Mouse (Mus musculus) liver, embryonic 14 days (tissue): Measurements from ENCODE around the gene Olfr545. TPM values are rescaled to one million over a fixed set of nuclear protein-coding genes. Genes with fewer than 3 reads are reported as not detected.

Experiments
- polyA plus RNA-seq: library from polyadenylated mRNA; depleted of rRNA; stranded (reverse); fragments of >200 nt; gene quantifications from 2 replicates; pipeline ENCODE4 v1.2.3, GENCODE M21; 2012; rRNA removed

Gene Olfr545
- polyA plus RNA-seq = not detected in 2 replicates

GRCm38 (mm10) chr7:102499473-102499872, at the start of gene Olfr545:
Gene Olfr545, minus strand, starts transcription at chr7:102499573.

GRCm38 (mm10) chr7:102540596-102540995, 41.2 kb upstream of the Olfr545 start, which contains the start of gene Olfr548-ps1:
Gene Olfr548-ps1, plus strand, starts transcription at chr7:102540896.

GRCm38 (mm10) chr7:102534449-102534848, 35.1 kb upstream of the Olfr545 start, which contains the start of gene Olfr547:
Gene Olfr547, plus strand, starts transcription at chr7:102534749.

GRCm38 (mm10) chr7:102488161-102488560, 11.2 kb downstream of the Olfr545 start, which contains the start of gene Olfr544:
Gene Olfr544, minus strand, starts transcription at chr7:102488313.

GRCm38 (mm10) chr7:102481579-102481978, 17.8 kb downstream of the Olfr545 start, which contains the start of gene Olfr543:
Gene Olfr543, minus strand, starts transcription at chr7:102481679.

GRCm38 (mm10) chr7:102441657-102442391, 57.5 kb downstream of the Olfr545 start, which contains the start of gene Rrm1:
Gene Rrm1, plus strand, starts transcription at chr7:102441695.

Other genes with a start within 250 kb of the Olfr545 start
- 22.4 and 34.0 TPM in 2 replicates for gene Rhog, start 243.5 kb downstream of the Olfr545 start, polyA plus RNA-seq
- 7.8 and 7.9 TPM in 2 replicates for gene Stim1, start 231.8 kb downstream of the Olfr545 start, polyA plus RNA-seq
- gene Rrm1, start 57.9 kb downstream of the Olfr545 start, polyA plus RNA-seq = 127 and 130 TPM in 2 replicates
- not detected in 2 replicates for gene Olfr543, start 17.9 kb downstream of the Olfr545 start, polyA plus RNA-seq
- gene Olfr544, start 11.3 kb downstream of the Olfr545 start, polyA plus RNA-seq = not detected in 2 replicates
- gene Olfr547, start 35.2 kb upstream of the Olfr545 start, polyA plus RNA-seq = not detected in 2 replicates
- not detected in 2 replicates for gene Olfr548-ps1, start 41.3 kb upstream of the Olfr545 start, polyA plus RNA-seq
- gene Olfr549, start 50.3 kb upstream of the Olfr545 start, polyA plus RNA-seq = not detected in 2 replicates
- gene Trim21, start 65.9 kb upstream of the Olfr545 start, polyA plus RNA-seq = 3.5 and 4.1 TPM in 2 replicates
- gene Olfr550, start 71.9 kb upstream of the Olfr545 start, polyA plus RNA-seq = not detected in 2 replicates
- gene Olfr551, start 92.3 kb upstream of the Olfr545 start, polyA plus RNA-seq = not detected in 2 replicates
- not detected in 2 replicates for gene Olfr552, start 98.2 kb upstream of the Olfr545 start, polyA plus RNA-seq
- gene Olfr553, start 118.6 kb upstream of the Olfr545 start, polyA plus RNA-seq = not detected in 2 replicates
- gene Olfr554, start 138.9 kb upstream of the Olfr545 start, polyA plus RNA-seq = not detected in 2 replicates
- gene Olfr555, start 159.2 kb upstream of the Olfr545 start, polyA plus RNA-seq = not detected in 2 replicates
- gene Olfr556, start 165.3 kb upstream of the Olfr545 start, polyA plus RNA-seq = not detected in 2 replicates
- gene Trim68, start 187.8 kb upstream of the Olfr545 start, polyA plus RNA-seq = 2.0 and 2.5 TPM in 2 replicates
- gene Olfr557, start 196.3 kb upstream of the Olfr545 start, polyA plus RNA-seq = not detected in 2 replicates
- gene Olfr558, start 202.6 kb upstream of the Olfr545 start, polyA plus RNA-seq = not detected in 2 replicates
- not detected in 2 replicates for gene Olfr33, start 219.5 kb upstream of the Olfr545 start, polyA plus RNA-seq
- not detected in 2 replicates for gene Olfr559, start 227.9 kb upstream of the Olfr545 start, polyA plus RNA-seq